Mouse (Mus musculus) limb, embryonic 14.5 days (tissue): ENCODE results near the gene Med23. TPM values are rescaled to one million over a fixed set of nuclear protein-coding genes. Genes with fewer than 3 reads are reported as not detected.
A peak's percentile ranks its signal among the peaks of the same experiment; 100 is the strongest.

Experiments used
- ATAC-seq: fragments of 200-750 bp; cut with Nextera tagmentation; 2 replicates; pipeline ENCODE4 v1.8.0; 2017; ENCODE audit warnings: low read depth, moderate number of reproducible peaks, moderate TSS enrichment; ENCODE audit not compliant: low FRiP score
- DNase-seq: peaks from one replicate; pipeline ENCODE4 v3.0.0-alpha.2; 2015; ENCODE audit warnings: low spot score
- H3K27ac ChIP-seq: fragments of 300-500 bp; sonication (generic); replicated peaks from 2 replicates; pipeline ENCODE4 v1.5.1; 2014; ENCODE audit warnings: low read depth, mild to moderate bottlenecking, low read length, moderate library complexity, mixed read lengths
- H3K27me3 ChIP-seq: fragments of 300-500 bp; sonication (generic); 2 replicates; pipeline ENCODE4 v1.6.1; 2014; ENCODE audit warnings: low read length, mixed read lengths; ENCODE audit not compliant: control insufficient read depth, insufficient read depth
- H3K36me3 ChIP-seq: fragments of 300-500 bp; sonication (generic); 2 replicates; pipeline ENCODE4 v1.6.1; 2014; ENCODE audit warnings: mild to moderate bottlenecking, low read length, moderate library complexity, mixed read lengths; ENCODE audit not compliant: control insufficient read depth, insufficient read depth
- H3K4me1 ChIP-seq: fragments of 300-500 bp; sonication (generic); 2 replicates; pipeline ENCODE4 v1.6.1; 2014; ENCODE audit warnings: antibody characterized with exemption, low read length, mixed read lengths; ENCODE audit not compliant: control insufficient read depth, insufficient read depth
- H3K4me2 ChIP-seq: fragments of 300-500 bp; sonication (generic); replicated peaks from 2 replicates; pipeline ENCODE4 v1.6.1; 2014; ENCODE audit warnings: low read depth, mild to moderate bottlenecking, low read length, moderate library complexity; ENCODE audit not compliant: severe bottlenecking
- H3K4me3 ChIP-seq: fragments of 300-500 bp; sonication (generic); replicated peaks from 2 replicates; pipeline ENCODE4 v1.5.1; 2014; ENCODE audit warnings: low read length
- H3K9ac ChIP-seq: fragments of 300-500 bp; sonication (generic); 2 replicates; pipeline ENCODE4 v1.6.1; 2014; ENCODE audit warnings: mild to moderate bottlenecking, low read depth, low read length, moderate library complexity; ENCODE audit not compliant: severe bottlenecking
- H3K9me3 ChIP-seq: fragments of 300-500 bp; sonication (generic); 2 replicates; pipeline ENCODE4 v1.6.1; 2016; ENCODE audit warnings: low read length; ENCODE audit not compliant: control insufficient read depth
- POLR2A ChIP-seq: fragments of 200-500 bp; IDR thresholded peaks from 2 replicates; pipeline ENCODE4 v1.8.0; 2012; ENCODE audit warnings: inconsistent platforms, mild to moderate bottlenecking, moderate library complexity, borderline replicate concordance; ENCODE audit not compliant: insufficient read depth, insufficient read length; ENCODE audit errors: extremely low read depth
- WGBS: fragments of 180-500 bp; shearing (Covaris S2); extraction: QIAGEN DNeasy Blood & Tissue Kit; methylation state at CpG from one replicate; pipeline ENCODE4 v1.1.7; 2014; 5-methylcytosine and 5-hydroxymethylcytosine counted together
- polyA plus RNA-seq, 2 experiments: library from polyadenylated mRNA; depleted of rRNA in 1 of 2; stranded (reverse) in 1 of 2; unstranded in 1 of 2; fragments of >200 nt; fragmentation: Nextera tagmentation in 1 of 2; extraction: Ambion mirVana in 1 of 2; gene quantifications; 2 replicates each; pipeline versions ENCODE4 v1.2.1 to v1.2.3; 2012 to 2014

The Med23 gene
- polyA plus RNA-seq, 2 experiments: 23.6 to 40.7 TPM

GRCm38 (mm10) chr10:24831377-24832095 lies 38.2 kb upstream of the Med23 start:
- no peaks in the 10 kb centered on the region for H3K9me3 ChIP-seq
- peaks cover 10% of the 10 kb centered on the region for H3K4me1 ChIP-seq
- H3K36me3 ChIP-seq: no peaks in the 10 kb centered on the region
- ATAC-seq (no peak), DNase-seq (no peak)
- no peak overlapping the region for H3K4me2 ChIP-seq
- no peak overlapping the region for H3K27ac ChIP-seq
- no peak for TF ChIP-seq POLR2A
- WGBS: 61% methylated on average over 14 of the region's 15 CpGs
- H3K27me3 ChIP-seq: no peaks in the 10 kb centered on the region
- H3K9ac ChIP-seq: no peak overlapping the region
- no peak overlapping the region for H3K4me3 ChIP-seq

DNA sequence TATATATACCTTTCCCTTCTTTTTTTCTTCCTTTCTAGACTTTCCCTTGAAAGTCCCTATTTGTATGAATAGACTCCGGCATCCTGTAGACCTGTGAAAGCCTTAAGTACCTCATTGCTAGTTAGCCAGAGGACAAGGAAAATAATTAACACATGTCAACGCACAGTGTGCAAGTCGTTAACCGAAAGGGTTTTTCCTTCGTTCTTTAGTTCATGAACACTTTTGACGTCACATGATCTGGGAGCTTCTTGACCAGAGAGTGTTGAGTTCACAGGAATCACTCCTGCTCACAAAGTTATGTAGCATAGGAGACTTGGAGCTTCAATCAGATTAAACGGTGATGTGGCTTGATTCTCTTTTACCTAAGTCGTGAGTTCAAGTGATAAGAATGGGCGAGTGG lies 37.5 kb upstream of the Med23 start:
- no peak overlapping the region for H3K4me2 ChIP-seq
- no peak overlapping the region for H3K27ac ChIP-seq
- H3K27me3 ChIP-seq: no peaks in the 10 kb centered on the region
- no peaks in the 10 kb centered on the region for H3K9me3 ChIP-seq
- no peak overlapping the region for H3K4me3 ChIP-seq
- ATAC-seq: no peak
- H3K4me1 ChIP-seq: peaks cover 10% of the 10 kb centered on the region
- H3K36me3 ChIP-seq: no peaks in the 10 kb centered on the region
- no peak for DNase-seq
- WGBS: 65% methylated on average over 9 of the region's 9 CpGs
- H3K9ac ChIP-seq: no peak overlapping the region
- no peak for TF ChIP-seq POLR2A

DNA sequence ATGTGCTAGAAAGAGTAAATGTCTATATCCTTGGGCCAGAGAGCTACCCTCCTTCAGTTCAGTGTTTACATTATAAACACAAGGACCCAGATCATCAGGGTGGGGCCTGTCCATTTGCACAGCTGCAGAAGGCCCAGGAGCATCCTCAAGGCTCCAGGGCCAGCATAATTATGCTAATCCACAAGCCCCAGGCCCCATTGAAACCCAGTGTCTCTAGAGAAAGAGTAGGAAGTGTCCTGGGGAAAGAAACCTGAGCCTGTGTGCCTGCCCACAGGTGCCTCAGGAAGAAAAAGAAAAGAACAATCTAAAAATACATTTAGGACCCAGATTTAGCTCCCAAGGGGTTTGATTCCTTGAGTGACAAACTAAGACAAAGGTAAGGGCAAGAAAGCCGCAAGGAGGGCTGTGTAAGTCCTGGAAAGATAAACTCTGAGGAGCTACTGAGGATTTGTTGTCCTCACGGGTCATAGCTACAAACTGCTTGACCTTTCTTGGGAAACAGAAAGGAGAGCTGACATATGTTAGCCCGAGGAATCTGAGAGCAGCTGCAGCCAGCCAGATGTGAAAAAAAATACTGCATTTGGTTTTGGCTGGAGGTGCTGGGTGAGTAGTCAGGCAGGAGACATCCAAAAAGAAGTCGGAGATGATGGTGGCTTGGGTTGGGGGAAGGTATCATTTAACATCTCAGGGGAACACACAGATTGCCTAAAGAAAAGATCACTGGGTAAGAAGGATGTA lies 35.0 kb upstream of the Med23 start:
- H3K27me3 ChIP-seq: no peaks in the 10 kb centered on the region
- no peak for ATAC-seq
- 12% methylated on average over 4 of the region's 4 CpGs for WGBS
- DNase-seq: peak; percentile 42
- H3K9ac ChIP-seq: no peak overlapping the region
- peak overlapping the region; percentile 30 for H3K4me2 ChIP-seq
- peak overlapping the region; percentile 18; the same call in 1 of the 2 replicates for H3K4me3 ChIP-seq
- no peak for TF ChIP-seq POLR2A
- H3K27ac ChIP-seq: no peak overlapping the region
- no peaks in the 10 kb centered on the region for H3K9me3 ChIP-seq
- no peaks in the 10 kb centered on the region for H3K36me3 ChIP-seq
- H3K4me1 ChIP-seq: peaks cover 10% of the 10 kb centered on the region

DNA sequence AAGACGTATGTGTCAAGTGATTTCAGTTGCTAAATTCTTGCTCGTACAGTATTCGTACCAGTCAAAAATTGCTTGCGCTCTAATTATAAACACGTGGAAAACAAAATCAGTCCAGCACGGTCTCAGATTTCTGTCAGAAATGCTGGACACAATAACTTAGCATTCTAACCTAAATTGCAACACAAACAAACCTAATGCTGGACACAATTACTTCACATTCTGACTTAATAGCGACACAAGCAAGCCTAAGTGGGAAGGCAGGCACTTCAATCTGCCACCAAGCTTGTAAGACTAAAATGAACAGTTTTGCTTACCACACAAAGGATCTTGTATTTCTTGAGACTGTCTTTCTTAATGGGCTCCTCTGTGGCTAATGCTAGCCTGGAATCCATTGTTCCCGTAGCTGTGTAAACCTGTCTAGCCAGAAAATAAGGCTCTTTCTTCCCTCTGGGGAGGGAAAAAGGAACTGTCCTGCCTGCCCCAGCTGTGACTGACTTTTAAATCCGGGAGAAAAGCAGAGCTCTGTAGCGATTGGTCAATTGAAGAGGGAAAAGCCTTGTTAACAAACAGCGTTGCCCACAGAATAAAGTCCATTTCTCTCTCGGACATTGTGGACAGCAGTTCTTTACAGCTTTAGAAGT lies 34.0 kb upstream of the Med23 start:
- Histone ChIP-seq H3K9ac (peak overlapping the region; percentile 29; the same call in 1 of the 2 replicates), H3K4me3 (peak overlapping the region; percentile 18), H3K4me1 (peaks cover 10% of the 10 kb centered on the region), H3K9me3 (no peaks in the 10 kb centered on the region), H3K4me2 (peak overlapping the region; percentile 30), H3K27ac (no peak overlapping the region; the same call in 1 of the 2 replicates), H3K36me3 (no peaks in the 10 kb centered on the region), H3K27me3 (no peaks in the 10 kb centered on the region)
- WGBS: 8% methylated on average over 12 of the region's 12 CpGs
- peak; percentile 37; the same call in 1 of the 2 replicates for ATAC-seq
- TF ChIP-seq POLR2A: no peak
- DNase-seq: peak; percentile 29

DNA sequence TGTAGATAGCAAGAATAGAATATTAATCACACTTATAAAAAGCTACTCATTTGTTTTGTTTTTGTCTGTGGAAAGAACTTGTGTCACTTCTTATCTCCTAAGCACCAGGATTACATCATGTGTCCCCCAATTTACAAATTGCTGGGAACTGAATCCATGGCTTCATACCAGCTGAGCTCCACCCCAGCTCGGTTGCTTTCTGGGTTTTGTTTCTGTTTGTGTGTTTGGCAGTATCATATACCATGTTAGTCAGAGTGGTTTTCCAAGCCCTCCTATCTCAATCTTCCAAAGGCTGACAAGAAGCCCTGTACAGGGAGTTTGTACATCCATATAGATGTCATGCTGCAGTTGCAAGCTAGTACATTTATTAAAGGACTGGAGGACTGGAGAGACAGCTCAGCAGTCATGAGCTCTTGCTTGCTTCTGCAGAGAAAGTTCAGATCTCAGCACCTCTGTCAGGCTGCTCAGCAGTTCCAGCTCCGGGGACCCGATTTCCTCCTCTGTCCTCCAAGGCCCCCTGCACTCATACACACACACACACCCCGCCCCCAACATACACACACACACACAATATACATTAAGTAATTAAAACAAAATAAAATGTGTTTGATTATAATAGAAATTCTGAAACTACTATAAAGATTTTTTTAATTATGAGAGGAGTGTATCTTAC lies 33.3 kb upstream of the Med23 start:
- no peaks in the 10 kb centered on the region for H3K27me3 ChIP-seq
- no peak overlapping the region for H3K9ac ChIP-seq
- no peak for ATAC-seq
- no peaks in the 10 kb centered on the region for H3K9me3 ChIP-seq
- DNase-seq: no peak
- H3K27ac ChIP-seq: no peak overlapping the region
- H3K36me3 ChIP-seq: no peaks in the 10 kb centered on the region
- peaks cover 10% of the 10 kb centered on the region for H3K4me1 ChIP-seq
- H3K4me2 ChIP-seq: peak overlapping the region; percentile 30; the same call in 1 of the 2 replicates
- TF ChIP-seq POLR2A: no peak
- WGBS: 64% methylated on average over 4 of the region's 4 CpGs
- no peak overlapping the region for H3K4me3 ChIP-seq
